Mouse (Mus musculus): Measurements from ENCODE around the gene Dop1b. TPM values are rescaled to one million over a fixed set of nuclear protein-coding genes. Genes with fewer than 3 reads are reported as not detected.
A peak's percentile ranks its signal among the peaks of the same experiment; 100 is the strongest.

Dop1b gene
- total RNA-seq, 4 experiments from 2014 or later: 39.7 to 52.0 (median 48.4) TPM

- no peak for DNase-seq (ENCODE audit: low spot score in 2 of 2)
These were observed 117.8 kb downstream of the Dop1b start for GRCm38 (mm10) chr16:93829526-93829925.

DNA sequence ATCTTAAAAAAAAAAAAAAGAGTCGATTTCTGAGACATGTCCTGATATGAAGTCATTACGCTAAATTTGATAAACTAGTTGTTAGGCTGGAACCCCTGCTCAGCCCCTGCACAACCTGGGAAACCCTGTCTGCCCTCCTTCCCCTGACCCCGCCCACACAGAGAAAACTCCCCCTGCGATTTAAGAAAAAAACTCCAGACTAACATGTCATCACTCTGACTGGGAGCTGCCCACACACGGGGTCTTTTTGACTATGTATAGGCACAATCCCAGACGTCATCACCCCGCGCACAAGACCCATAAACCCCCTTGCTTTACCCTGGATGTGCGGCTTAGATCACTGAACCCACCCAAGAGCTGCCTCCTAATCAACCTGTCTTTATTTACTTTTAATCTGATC, 118.4 kb downstream of the Dop1b start:
- DNase-seq (ENCODE audit: low spot score in 2 of 2): no peak

DNA sequence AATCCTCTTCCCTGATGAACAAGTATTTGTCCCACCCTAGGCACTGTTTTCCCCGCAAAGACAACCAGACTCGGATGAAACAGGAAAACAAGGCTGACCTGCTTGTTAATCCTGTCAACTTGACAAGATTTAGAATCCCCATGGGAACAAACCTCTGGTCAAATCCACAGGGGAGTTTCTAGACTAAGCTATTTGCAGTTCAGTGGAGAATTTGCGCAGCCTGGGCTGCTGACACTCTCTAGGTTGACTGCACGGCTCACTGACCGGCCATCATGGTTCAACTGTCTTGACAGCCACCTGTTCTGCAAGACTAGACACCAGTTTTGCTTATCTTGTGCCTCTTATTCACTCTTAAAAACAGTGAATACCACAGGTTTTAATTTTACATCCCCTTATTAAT, 119.2 kb downstream of the Dop1b start:
- no peak for DNase-seq (ENCODE audit: low spot score in 2 of 2)

DNA sequence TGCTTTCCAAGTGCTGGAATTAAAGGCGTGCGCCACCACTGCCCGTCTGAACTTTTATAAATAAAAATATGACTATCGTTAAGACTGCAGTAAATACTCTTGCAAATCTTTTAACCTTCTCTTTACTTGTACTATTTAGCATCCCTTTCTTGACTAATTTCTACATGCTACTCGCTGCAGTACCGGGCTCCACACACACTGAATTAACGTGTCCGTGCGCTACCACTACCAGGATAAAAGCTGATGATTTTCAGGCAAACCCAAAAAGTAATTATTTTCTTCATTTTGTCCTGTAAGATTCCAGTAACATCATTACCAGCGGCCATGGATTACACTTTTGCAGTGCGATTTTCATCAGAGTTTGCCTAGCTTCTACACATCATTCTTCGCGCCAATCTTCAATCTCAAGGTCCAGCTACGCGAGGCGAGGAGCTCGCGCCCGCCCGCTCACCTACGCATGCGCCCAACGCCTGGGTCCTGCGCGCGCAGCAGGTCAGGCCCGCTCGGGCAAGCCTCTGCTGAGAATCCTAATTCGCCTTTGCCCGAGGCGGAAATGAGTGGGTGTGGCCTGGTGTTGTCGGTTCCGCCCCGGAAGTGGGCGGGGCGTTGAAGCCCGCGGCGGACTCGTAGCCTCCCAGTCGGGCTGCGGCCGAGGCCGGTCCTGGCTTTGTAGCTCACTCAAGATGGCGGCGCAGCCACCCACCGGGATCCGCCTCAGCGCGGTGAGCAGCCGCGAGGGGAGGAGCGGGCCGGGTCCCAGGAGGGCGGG, 120.1 kb downstream of the Dop1b start, which contains the start of gene Morc3:
TSS of gene Morc3 (plus strand) at position 495 of the 769 bp plus-strand sequence.
- DNase-seq (ENCODE audit: low spot score in 2 of 2): peak; percentile 99

- DNase-seq (ENCODE audit: low spot score in 2 of 2): peak in 1 of 2 experiments; percentile 30
These were observed 121.0 kb downstream of the Dop1b start for GRCm38 (mm10) chr16:93832451-93833276.

DNA sequence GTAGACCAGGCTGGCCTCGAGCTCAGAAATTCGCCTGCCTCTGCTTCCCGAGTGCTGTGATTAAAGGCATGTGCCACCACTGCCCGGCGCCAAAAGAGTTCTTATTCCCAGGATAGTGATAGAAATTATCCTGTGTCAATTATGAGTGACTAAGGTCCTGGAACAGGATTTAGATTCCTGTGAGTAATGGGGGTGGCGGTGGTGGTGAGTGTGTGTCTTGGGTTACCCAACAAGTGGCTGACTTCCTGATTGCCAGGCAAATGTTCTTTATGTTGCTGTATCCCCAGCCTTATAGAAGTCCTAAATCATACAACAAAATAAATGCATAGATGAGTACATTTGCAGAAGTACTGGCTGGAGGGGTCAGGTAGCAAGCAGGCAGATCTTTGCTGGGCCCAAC, 121.8 kb downstream of the Dop1b start:
- no peak for DNase-seq (ENCODE audit: low spot score in 2 of 2)

DNA sequence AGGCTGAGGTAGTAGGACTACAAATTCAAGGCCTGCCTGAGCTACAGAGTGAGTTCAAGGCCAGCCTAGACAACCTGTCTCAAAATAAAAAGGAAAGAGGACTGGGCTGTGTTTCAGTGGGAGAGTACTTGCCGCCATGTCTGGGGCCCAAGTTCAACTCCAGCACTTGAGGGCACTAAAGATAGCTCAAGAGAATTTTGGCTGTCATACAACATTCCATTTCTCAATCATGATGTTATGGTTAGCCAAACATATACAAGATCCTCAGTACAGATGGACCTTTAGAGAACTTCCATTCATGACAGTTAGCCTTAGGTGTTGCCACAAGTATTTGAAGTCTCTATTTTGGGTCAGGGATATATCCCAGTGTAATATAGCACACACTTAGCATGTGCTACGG, 122.4 kb downstream of the Dop1b start:
- no peak for DNase-seq (ENCODE audit: low spot score in 2 of 2)

DNA sequence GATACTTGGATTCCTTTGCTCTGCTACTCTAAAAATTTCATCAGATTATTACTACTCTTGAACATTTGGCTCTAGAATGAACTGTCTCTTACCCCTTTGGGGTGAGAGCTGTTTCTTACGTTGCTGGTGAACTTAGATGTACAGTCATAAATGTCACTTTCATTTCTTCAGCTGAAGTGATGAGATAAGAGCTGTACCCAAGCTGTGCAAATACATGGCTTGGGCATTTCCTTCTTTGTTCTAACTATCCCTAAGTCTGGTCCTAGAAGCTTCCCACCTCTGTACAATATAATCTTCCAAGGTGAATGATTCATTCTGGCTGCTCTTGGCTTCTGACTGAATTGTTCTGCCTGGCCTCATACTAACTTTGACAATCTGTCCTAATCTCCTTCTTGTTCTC, 127.3 kb downstream of the Dop1b start:
- DNase-seq (ENCODE audit: low spot score in 2 of 2): no peak

- DNase-seq (ENCODE audit: low spot score in 2 of 2): no peak
These were observed 138.8 kb downstream of the Dop1b start for GRCm38 (mm10) chr16:93850527-93850926.

- no peak for DNase-seq (ENCODE audit: low spot score in 2 of 2)
These were observed 148.3 kb downstream of the Dop1b start for GRCm38 (mm10) chr16:93859967-93860366.

Other genes starting within 250 kb of the Dop1b start
- under 1 TPM; 0.48 to 0.74 (median 0.67) TPM for gene Setd4, start 107.8 kb upstream of the Dop1b start, total RNA-seq (2022)
- 10 to 100 TPM; 25.0 to 27.4 (median 26.2) TPM for gene Cbr1, start 106.1 kb upstream of the Dop1b start, total RNA-seq (2022)
- gene Gm5678, start 83.8 kb upstream of the Dop1b start, total RNA-seq (2022): 1 to 10 TPM in 3 of 4 experiments, under 1 TPM in 1; 0.96 to 1.7 (median 1.1) TPM
- 1 to 10 TPM in 3 of 4 experiments, under 1 TPM in 1; 0.89 to 1.6 (median 1.4) TPM for gene Cbr3, start 28.7 kb upstream of the Dop1b start, total RNA-seq (2022)
- gene Morc3, start 120.2 kb downstream of the Dop1b start, total RNA-seq (2022): 10 to 100 TPM in 2 of 4 experiments, 1 to 10 TPM in 2; 7.4 to 14.8 (median 9.5) TPM
- gene Chaf1b, start 172.0 kb downstream of the Dop1b start, total RNA-seq (2022): under 1 TPM in 3 of 4 experiments, not detected in 1; 0.12 to 0.38 (median 0.29) TPM